Mouse (Mus musculus): ENCODE results near the gene Pde5a. TPM values are rescaled to one million over a fixed set of nuclear protein-coding genes. Genes with fewer than 3 reads are reported as not detected.

Pde5a gene
- not detected in 2 replicates for total RNA-seq (2012; rRNA removed)
- not detected for polyA plus RNA-seq (2012; ENCODE audit: insufficient read depth in 1 of 2, insufficient read length in 2 of 2, low read depth in 1 of 2, low replicate concordance in 2 of 2, missing spikeins in 1 of 2)

GRCm38 (mm10) chr3:122728852-122729600, at the start of gene Pde5a:
TSS of gene Pde5a (plus strand) at chr3:122728947.
- Histone ChIP-seq H3K36me3 (ENCODE audit: control insufficient read depth in 1 of 2, insufficient read depth in 2 of 2, low read length in 2 of 2) (no peaks in the 10 kb centered on the region), H3K27ac (ENCODE audit: control insufficient read depth, low read depth, low read length) (no peak within 1 kb of the TSS), H3K4me1 (ENCODE audit: control insufficient read depth in 1 of 2, insufficient read depth in 2 of 2, low read length in 2 of 2) (no peaks in the 10 kb centered on the region), H3K27me3 (ENCODE audit: control insufficient read depth in 1 of 2, insufficient read depth in 2 of 2, low read length in 2 of 2) (no peaks in the 10 kb centered on the region), H3K4me3 (ENCODE audit: control insufficient read depth in 1 of 2, insufficient read depth in 1 of 2, low read depth in 2 of 2, low read length in 2 of 2) (no peak within 1 kb of the TSS), H3K9ac (ENCODE audit: control insufficient read depth, low read depth, low read length, poor library complexity, severe bottlenecking) (no peak within 1 kb of the TSS), H3K79me2 (ENCODE audit: control insufficient read depth, insufficient read depth, low read length, poor library complexity) (no peaks in the 10 kb centered on the region), H3K9me3 (replicated peaks; ENCODE audit: insufficient read depth, low read length) (no peaks in the 10 kb centered on the region)
- DNase-seq (ENCODE audit: low read depth, low spot score): no peak
- TF ChIP-seq ZNF384 (IDR thresholded peaks at IDR 0.05; ENCODE audit: low read depth, low read length) (no peak), CHD1 (IDR thresholded peaks at IDR 0.05; ENCODE audit: low read depth, low read length) (no peak), NELFE (IDR thresholded peaks at IDR 0.05; ENCODE audit: low read depth, low read length) (no peak), TAL1 (IDR thresholded peaks at IDR 0.05; ENCODE audit: low read length) (no peak), ETS1 (IDR thresholded peaks at IDR 0.05; ENCODE audit: low read depth, low read length) (no peak), POLR2AphosphoS2 (IDR thresholded peaks at IDR 0.05; ENCODE audit: low read length) (no peak), TCF12 (IDR thresholded peaks at IDR 0.05; ENCODE audit: low read depth, low read length) (no peak), RAD21 (IDR thresholded peaks at IDR 0.05; ENCODE audit: low read depth, low read length) (no peak), POLR2AphosphoS5 (IDR thresholded peaks at IDR 0.05; ENCODE audit: borderline replicate concordance, low read depth, low read length) (no peak), ELF1 (IDR thresholded peaks at IDR 0.05; ENCODE audit: low read depth, low read length) (no peak), MEF2A (IDR thresholded peaks at IDR 0.05; ENCODE audit: extremely low read depth, insufficient replicate concordance, low read depth, low read length, poor library complexity, severe bottlenecking) (no peak), MXI1 (IDR thresholded peaks at IDR 0.05; ENCODE audit: low read depth, low read length) (no peak), POLR2A (IDR thresholded peaks at IDR 0.05; ENCODE audit: control insufficient read depth in 1 of 2, insufficient read depth in 1 of 2, low read depth in 1 of 2, low read length in 2 of 2, poor library complexity in 1 of 2) (no peak), E2F4 (IDR thresholded peaks at IDR 0.05; ENCODE audit: borderline replicate concordance, low read depth, low read length) (no peak), USF2 (IDR thresholded peaks at IDR 0.05; ENCODE audit: borderline replicate concordance in 1 of 2, insufficient read depth in 1 of 2, low read depth in 1 of 2, low read length in 2 of 2) (no peak), MAZ (IDR thresholded peaks at IDR 0.05; ENCODE audit: low read depth, low read length) (no peak)

GRCm38 (mm10) chr3:122680851-122681250, 47.9 kb upstream of the Pde5a start:
- TF ChIP-seq MAX (IDR thresholded peaks at IDR 0.05; ENCODE audit: low read length) (no peak), USF2 (IDR thresholded peaks at IDR 0.05; ENCODE audit: borderline replicate concordance in 1 of 2, insufficient read depth in 1 of 2, low read depth in 1 of 2, low read length in 2 of 2) (no peak), UBTF (IDR thresholded peaks at IDR 0.05; ENCODE audit: borderline replicate concordance, insufficient read depth, low read depth, low read length) (no peak), NRF1 (IDR thresholded peaks at IDR 0.05; ENCODE audit: insufficient read depth, low read depth, low read length, poor library complexity, severe bottlenecking) (no peak), TCF12 (IDR thresholded peaks at IDR 0.05; ENCODE audit: low read depth, low read length) (no peak), HCFC1 (IDR thresholded peaks at IDR 0.05; ENCODE audit: low read depth, low read length) (no peak), E2F4 (IDR thresholded peaks at IDR 0.05; ENCODE audit: borderline replicate concordance, low read depth, low read length) (no peak), JUND (IDR thresholded peaks at IDR 0.05; ENCODE audit: low read depth, low read length) (no peak), GABPA (IDR thresholded peaks at IDR 0.05; ENCODE audit: low read depth, low read length) (no peak), TBP (IDR thresholded peaks at IDR 0.05; ENCODE audit: low read depth, low read length) (no peak), POLR2AphosphoS5 (IDR thresholded peaks at IDR 0.05; ENCODE audit: borderline replicate concordance, low read depth, low read length) (no peak), ETS1 (IDR thresholded peaks at IDR 0.05; ENCODE audit: low read depth, low read length) (no peak), SIN3A (IDR thresholded peaks at IDR 0.05; ENCODE audit: low read length) (no peak)

More at GRCm38 (mm10) chr3:122680851-122681250, 47.9 kb upstream of the Pde5a start:
- no peaks in the 10 kb centered on the region for H3K4me1 ChIP-seq (ENCODE audit: control insufficient read depth in 1 of 2, insufficient read depth in 2 of 2, low read length in 2 of 2)
- no peak for DNase-seq (ENCODE audit: low read depth, low spot score)
- H3K79me2 ChIP-seq (ENCODE audit: control insufficient read depth, insufficient read depth, low read length, poor library complexity): no peaks in the 10 kb centered on the region
- H3K36me3 ChIP-seq (ENCODE audit: control insufficient read depth in 1 of 2, insufficient read depth in 2 of 2, low read length in 2 of 2): no peaks in the 10 kb centered on the region
- H3K9me3 ChIP-seq (replicated peaks; ENCODE audit: insufficient read depth, low read length): no peaks in the 10 kb centered on the region
- no peak overlapping the region for H3K9ac ChIP-seq (ENCODE audit: control insufficient read depth, low read depth, low read length, poor library complexity, severe bottlenecking)
- H3K27ac ChIP-seq (ENCODE audit: control insufficient read depth, low read depth, low read length): no peak overlapping the region
- no peaks in the 10 kb centered on the region; a peak in 1 of 4 replicates for H3K27me3 ChIP-seq (ENCODE audit: control insufficient read depth in 1 of 2, insufficient read depth in 2 of 2, low read length in 2 of 2)
- H3K4me3 ChIP-seq (ENCODE audit: control insufficient read depth in 1 of 2, insufficient read depth in 1 of 2, low read depth in 2 of 2, low read length in 2 of 2): no peak overlapping the region
